Mouse (Mus musculus) G1E (cell line): ENCODE measurements around the gene Med25.

Source experiments
- CTCF ChIP-seq: IDR thresholded peaks from 2 replicates; pipeline ENCODE4 v1.5.1; 2012; ENCODE audit warnings: low read depth, low read length, inconsistent platforms, mixed read lengths
- GATA1 ChIP-seq: IDR thresholded peaks from 2 replicates; pipeline ENCODE4 v1.6.1; 2012; ENCODE audit warnings: borderline replicate concordance, low read length, inconsistent platforms, mixed read lengths
- GATA2 ChIP-seq: IDR thresholded peaks from 2 replicates; pipeline ENCODE4 v1.6.1; 2012; ENCODE audit warnings: low read depth, low read length, inconsistent platforms, borderline replicate concordance
- POLR2AphosphoS5 ChIP-seq: IDR thresholded peaks from 2 replicates; pipeline ENCODE4 v1.6.1; 2012; ENCODE audit warnings: low read depth, low read length, inconsistent platforms; ENCODE audit not compliant: insufficient replicate concordance
- TAL1 ChIP-seq: conservative IDR thresholded peaks from 2 replicates; pipeline ENCODE4 v1.6.1; 2012; ENCODE audit warnings: low read depth, low read length, inconsistent platforms, mixed read lengths

- TF ChIP-seq CTCF (no peak), POLR2AphosphoS5 (no peak), GATA1 (no peak), TAL1 (no peak), GATA2 (no peak)
Observed at GRCm38 (mm10) chr7:44915314-44915713, 22.8 kb upstream of the Med25 start.
